Mouse (Mus musculus) limb, embryonic 15.5 days (tissue): ENCODE measurements around the gene Mical3. TPM values are rescaled to one million over a fixed set of nuclear protein-coding genes. Genes with fewer than 3 reads are reported as not detected.

Experiments used
- ATAC-seq: fragments of 200-750 bp; cut with Nextera tagmentation; 2 replicates; pipeline ENCODE4 v1.8.0; 2017; ENCODE audit warnings: low read depth, moderate TSS enrichment; ENCODE audit not compliant: insufficient number of reproducible peaks, low FRiP score, low TSS enrichment
- H3K27ac ChIP-seq: fragments of 300-500 bp; sonication (generic); 2 replicates; pipeline ENCODE4 v1.5.1; 2015; ENCODE audit warnings: moderate library complexity, mild to moderate bottlenecking, inconsistent platforms
- H3K27me3 ChIP-seq: fragments of 300-500 bp; sonication (generic); 2 replicates; pipeline ENCODE4 v1.6.1; 2015; ENCODE audit warnings: inconsistent platforms
- H3K36me3 ChIP-seq: fragments of 300-500 bp; sonication (generic); 2 replicates; pipeline ENCODE4 v1.6.1; 2015; ENCODE audit warnings: inconsistent platforms
- H3K4me1 ChIP-seq: fragments of 300-500 bp; sonication (generic); 2 replicates; pipeline ENCODE4 v1.6.1; 2015; ENCODE audit warnings: inconsistent platforms
- H3K4me2 ChIP-seq: fragments of 300-500 bp; sonication (generic); 2 replicates; pipeline ENCODE4 v1.6.1; 2015; ENCODE audit warnings: mild to moderate bottlenecking, inconsistent platforms
- H3K4me3 ChIP-seq: fragments of 300-500 bp; sonication (generic); 2 replicates; pipeline ENCODE4 v1.5.1; 2015; ENCODE audit warnings: mild to moderate bottlenecking, inconsistent platforms
- H3K9ac ChIP-seq: fragments of 300-500 bp; sonication (generic); 2 replicates; pipeline ENCODE4 v1.6.1; 2015; ENCODE audit warnings: inconsistent platforms
- H3K9me3 ChIP-seq: fragments of 300-500 bp; sonication (generic); 2 replicates; pipeline ENCODE4 v1.6.1; 2016; ENCODE audit warnings: inconsistent platforms
- WGBS: fragments of 180-500 bp; shearing (Covaris S2); methylation state at CpG from one replicate; pipeline ENCODE4 v1.1.7; 2015; 5-methylcytosine and 5-hydroxymethylcytosine counted together
- polyA plus RNA-seq: library from polyadenylated mRNA; unstranded; fragments of >200 nt; fragmentation: Nextera tagmentation; extraction: Ambion mirVana; gene quantifications from 2 replicates; pipeline ENCODE4 v1.2.1, GENCODE M21; 2015

The Mical3 gene
- polyA plus RNA-seq, 1 experiment from 2014 or later, result 9.7 TPM

DNA sequence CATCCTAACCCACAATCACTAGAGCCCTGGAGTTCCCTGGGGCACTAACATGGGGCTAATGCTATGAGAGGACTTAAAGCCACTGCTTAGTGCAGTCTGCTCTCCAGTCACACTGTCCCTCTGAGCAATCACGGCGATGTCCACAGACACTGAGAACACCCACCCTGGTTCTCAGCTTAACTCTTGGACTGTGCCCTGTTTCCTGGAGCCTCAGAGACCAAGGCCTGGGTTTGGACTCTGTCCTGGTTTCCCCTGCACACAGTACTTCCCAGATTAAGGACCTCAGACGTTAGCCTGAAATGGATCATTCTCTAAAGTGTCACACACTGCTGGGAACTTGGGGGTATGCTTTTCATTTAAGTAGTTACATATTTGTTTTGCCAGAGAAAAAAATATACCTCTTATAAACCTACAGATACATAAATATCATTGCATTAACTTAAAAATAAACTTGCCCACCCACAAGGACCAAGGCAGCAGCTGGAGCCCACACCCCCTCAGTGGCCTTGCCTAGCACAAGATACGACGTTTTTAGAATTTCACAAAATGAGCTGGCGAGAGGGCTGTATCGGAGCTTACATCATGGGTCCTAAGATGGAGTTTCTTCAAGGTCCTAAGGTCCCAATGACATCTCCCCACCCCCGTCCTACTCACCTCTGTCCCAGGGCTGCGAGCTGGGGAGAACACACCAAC is 170.3 kb downstream of the Mical3 start:
- H3K36me3 ChIP-seq, result peaks cover 40% of the 10 kb centered on the region
- no peaks in the 10 kb centered on the region for H3K9me3 ChIP-seq
- WGBS, result 84% methylated on average over 9 of the region's 9 CpGs
- H3K4me3 ChIP-seq, result no peak overlapping the region
- H3K27ac ChIP-seq, result no peak overlapping the region
- ATAC-seq, result no peak
- no peaks in the 10 kb centered on the region for H3K27me3 ChIP-seq
- no peak overlapping the region for H3K4me2 ChIP-seq
- H3K4me1 ChIP-seq, result no peaks in the 10 kb centered on the region
- no peak overlapping the region for H3K9ac ChIP-seq

DNA sequence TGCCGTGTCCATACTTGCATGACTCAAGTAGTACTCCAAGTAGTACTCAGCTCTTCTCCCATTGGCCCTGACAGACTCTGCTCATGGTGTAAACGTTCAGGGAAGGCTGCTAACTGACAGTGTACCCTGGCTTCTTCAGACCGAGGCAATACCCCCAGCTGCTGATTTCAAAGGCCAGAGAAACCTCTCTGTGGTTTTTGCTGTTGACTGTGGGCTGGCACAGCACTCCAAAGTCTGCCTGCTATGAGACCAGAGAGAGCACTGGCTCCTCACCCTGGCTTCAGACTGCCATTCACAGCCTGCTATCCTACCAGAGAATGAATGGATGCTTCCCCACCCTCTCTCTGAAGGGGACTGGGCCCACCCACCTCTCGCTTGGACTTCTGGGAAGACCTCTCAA is 173.5 kb downstream of the Mical3 start:
- WGBS, result 67% methylated on average over 4 of the region's 4 CpGs
- H3K27me3 ChIP-seq, result no peaks in the 10 kb centered on the region
- H3K9ac ChIP-seq, result no peak overlapping the region
- no peak for ATAC-seq
- H3K9me3 ChIP-seq, result no peaks in the 10 kb centered on the region
- H3K4me1 ChIP-seq, result no peaks in the 10 kb centered on the region
- peaks cover 42% of the 10 kb centered on the region for H3K36me3 ChIP-seq
- H3K27ac ChIP-seq, result no peak overlapping the region
- H3K4me3 ChIP-seq, result no peak overlapping the region
- no peak overlapping the region for H3K4me2 ChIP-seq

DNA sequence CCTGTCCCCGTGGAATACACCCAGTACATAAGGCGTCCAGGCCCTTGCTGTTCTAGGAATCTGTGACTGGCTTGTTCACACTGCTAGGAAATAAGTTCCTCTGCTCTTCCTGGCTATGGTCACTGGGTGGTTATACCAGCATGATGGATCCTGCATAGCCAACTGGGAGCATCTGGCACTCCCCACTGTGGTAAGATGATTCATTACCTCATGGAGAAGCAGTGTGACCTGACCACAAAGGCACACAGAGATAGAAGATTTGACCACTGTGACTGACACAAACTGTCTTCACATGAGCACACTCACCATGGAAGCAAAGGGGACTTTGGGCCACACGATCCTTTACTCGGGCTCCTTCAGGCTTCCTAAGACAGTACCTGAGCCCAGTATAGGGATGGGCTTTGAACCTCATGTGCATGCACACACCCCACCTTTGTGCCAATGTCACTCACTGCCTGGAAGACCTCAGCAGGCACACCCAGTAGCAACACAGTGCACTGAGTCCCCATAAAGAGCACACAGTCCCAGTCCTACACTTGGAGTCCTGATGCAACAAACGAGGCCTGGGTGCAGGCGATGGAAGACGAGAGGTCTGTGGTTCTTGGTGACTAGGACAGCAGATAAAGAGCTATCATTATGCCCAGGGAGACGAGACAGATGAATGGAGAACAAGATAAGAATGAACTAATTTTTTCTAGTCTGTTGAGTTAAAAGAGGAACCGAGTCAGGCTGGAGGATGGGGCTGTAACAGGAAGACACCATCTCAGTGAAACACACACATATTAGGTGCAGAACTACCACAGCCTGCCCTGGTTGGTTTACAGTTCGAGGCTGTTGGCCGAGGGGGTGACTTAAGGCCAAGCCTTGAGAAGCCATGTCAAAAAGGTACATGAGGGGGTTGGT is 174.3 kb downstream of the Mical3 start:
- Histone ChIP-seq H3K36me3 (peaks cover 42% of the 10 kb centered on the region), H3K27ac (no peak overlapping the region)
- no peak for ATAC-seq

DNA sequence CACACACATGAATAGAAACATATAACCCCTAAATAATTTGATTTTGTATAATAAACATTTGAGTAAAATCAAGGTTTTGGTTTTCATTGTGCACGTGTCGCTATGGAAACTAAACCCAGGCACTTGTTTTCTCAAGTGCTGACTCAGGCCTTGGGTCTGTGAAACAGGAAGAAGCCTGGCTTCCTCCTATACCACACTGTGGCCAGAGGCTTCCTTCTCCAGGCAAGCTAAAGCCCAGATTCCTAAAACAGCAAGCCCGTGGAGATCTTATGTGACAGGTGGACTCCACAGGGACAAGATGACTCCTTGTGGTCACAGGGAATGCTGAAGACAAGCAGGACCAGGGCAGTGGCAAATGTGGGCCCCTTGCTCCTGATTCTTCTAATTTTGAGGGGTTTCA is 175.6 kb downstream of the Mical3 start:
- Histone ChIP-seq H3K27me3 (no peaks in the 10 kb centered on the region), H3K9me3 (no peaks in the 10 kb centered on the region), H3K4me2 (no peak overlapping the region), H3K4me3 (no peak overlapping the region), H3K27ac (no peak overlapping the region), H3K4me1 (no peaks in the 10 kb centered on the region), H3K9ac (no peak overlapping the region), H3K36me3 (peaks cover 34% of the 10 kb centered on the region)
- 70% methylated on average over 3 of the region's 3 CpGs for WGBS
- no peak for ATAC-seq

More for the DNA sequence above, 174.3 kb downstream of the Mical3 start:
- H3K4me3 ChIP-seq, result no peak overlapping the region
- no peaks in the 10 kb centered on the region for H3K9me3 ChIP-seq
- WGBS, result 88% methylated on average over 11 of the region's 11 CpGs
- H3K4me1 ChIP-seq, result no peaks in the 10 kb centered on the region
- H3K9ac ChIP-seq, result no peak overlapping the region
- no peak overlapping the region for H3K4me2 ChIP-seq
- no peaks in the 10 kb centered on the region for H3K27me3 ChIP-seq

DNA sequence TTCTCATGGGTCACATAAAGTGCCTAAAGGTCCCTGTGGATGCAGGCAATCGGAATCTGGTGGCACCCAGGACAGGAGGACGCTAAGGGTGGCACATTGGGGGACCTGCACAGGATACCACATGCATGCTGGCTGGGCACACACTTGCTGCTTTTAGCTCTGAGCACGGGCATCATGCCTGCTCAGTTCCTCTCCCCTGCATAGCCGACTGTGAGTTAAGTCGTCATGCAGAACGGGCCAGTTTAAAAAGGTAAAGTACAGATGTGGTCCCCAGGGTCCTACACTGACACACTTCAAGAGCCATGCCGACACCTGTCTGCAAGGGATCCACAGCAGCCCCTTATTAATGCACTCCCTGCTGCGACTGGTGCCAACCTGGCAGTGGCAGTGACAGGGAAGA is 176.6 kb downstream of the Mical3 start:
- Histone ChIP-seq H3K4me2 (no peak overlapping the region), H3K27ac (no peak overlapping the region), H3K4me3 (no peak overlapping the region), H3K36me3 (peaks cover 32% of the 10 kb centered on the region), H3K9me3 (no peaks in the 10 kb centered on the region), H3K4me1 (no peaks in the 10 kb centered on the region), H3K9ac (no peak overlapping the region), H3K27me3 (no peaks in the 10 kb centered on the region)
- WGBS, result 80% methylated on average over 8 of the region's 8 CpGs
- no peak for ATAC-seq

DNA sequence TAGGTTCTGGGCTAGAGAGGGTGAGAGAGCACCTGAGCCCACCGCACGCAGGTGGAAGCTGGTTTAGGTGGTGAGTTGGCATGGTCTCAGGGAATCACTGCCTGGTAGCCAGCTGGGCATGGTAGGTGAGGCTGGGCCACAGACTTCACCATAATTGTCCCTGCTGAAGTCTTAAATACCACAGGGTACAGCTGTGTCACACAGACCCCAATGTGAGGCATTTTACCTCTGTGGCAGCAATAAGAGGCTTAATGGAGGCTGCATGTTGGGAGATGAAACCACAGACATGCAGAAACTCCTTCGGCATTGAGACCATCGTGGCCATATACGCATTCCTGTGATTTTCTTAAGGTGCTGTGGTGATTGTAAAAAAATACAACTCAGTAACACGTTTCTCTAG is 178.3 kb downstream of the Mical3 start:
- H3K4me3 ChIP-seq, result no peak overlapping the region
- H3K4me2 ChIP-seq, result no peak overlapping the region
- ATAC-seq, result no peak
- no peak overlapping the region for H3K9ac ChIP-seq
- H3K27ac ChIP-seq, result no peak overlapping the region
- no peaks in the 10 kb centered on the region for H3K9me3 ChIP-seq
- peaks cover 16% of the 10 kb centered on the region for H3K36me3 ChIP-seq
- no peaks in the 10 kb centered on the region for H3K4me1 ChIP-seq
- WGBS, result 86% methylated on average over 6 of the region's 6 CpGs
- H3K27me3 ChIP-seq, result no peaks in the 10 kb centered on the region

DNA sequence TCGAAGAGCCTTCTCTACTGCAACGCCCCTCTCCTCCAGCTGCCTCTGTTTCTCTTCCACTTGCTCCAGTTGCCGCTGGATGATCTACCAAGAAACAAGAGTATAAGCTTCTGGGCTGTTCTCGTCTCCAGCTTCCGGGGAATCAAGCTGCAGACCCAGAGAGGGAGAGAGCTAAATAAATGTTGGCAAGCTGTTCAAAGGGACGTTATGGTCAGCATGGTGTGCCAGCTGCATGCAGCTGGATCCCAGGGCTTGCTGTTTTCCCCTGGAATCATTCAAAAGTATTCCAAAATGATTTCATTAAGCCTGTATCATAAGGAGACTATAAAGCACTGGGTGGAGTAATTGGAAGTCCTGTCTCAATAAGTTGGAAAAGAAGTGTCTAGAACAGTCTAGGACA is 179.5 kb downstream of the Mical3 start:
- Histone ChIP-seq H3K4me3 (no peak overlapping the region), H3K9me3 (no peaks in the 10 kb centered on the region), H3K4me2 (no peak overlapping the region), H3K9ac (no peak overlapping the region), H3K27ac (no peak overlapping the region), H3K36me3 (peaks cover 17% of the 10 kb centered on the region), H3K27me3 (no peaks in the 10 kb centered on the region), H3K4me1 (no peaks in the 10 kb centered on the region)
- ATAC-seq, result no peak
- 79% methylated on average over 6 of the region's 6 CpGs for WGBS

DNA sequence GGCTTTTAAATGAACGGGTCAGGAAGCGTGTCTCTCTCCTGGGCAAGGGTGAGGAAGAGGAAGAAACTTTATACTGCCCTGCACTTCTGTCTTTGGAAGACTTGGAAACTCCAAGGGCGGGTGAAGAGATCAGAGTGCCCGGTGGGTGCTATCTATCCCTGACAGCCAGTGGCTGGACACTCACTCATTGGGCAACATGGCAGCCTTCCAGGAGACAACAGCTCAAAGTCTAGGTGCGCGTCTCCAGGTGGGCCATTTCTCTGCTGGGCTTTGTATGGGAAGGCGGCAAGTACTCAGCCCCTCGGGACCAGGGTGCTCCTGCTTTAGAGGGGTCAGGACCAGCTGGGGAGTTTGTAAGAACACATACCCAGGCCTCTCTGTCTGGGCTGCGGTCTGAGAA is 185.3 kb downstream of the Mical3 start:
- 92% methylated on average over 9 of the region's 9 CpGs for WGBS
- no peak overlapping the region for H3K9ac ChIP-seq
- H3K4me1 ChIP-seq, result no peaks in the 10 kb centered on the region
- peaks cover 20% of the 10 kb centered on the region; the same call in 1 of the 2 replicates for H3K36me3 ChIP-seq
- H3K9me3 ChIP-seq, result no peaks in the 10 kb centered on the region
- no peak for ATAC-seq
- no peak overlapping the region for H3K27ac ChIP-seq
- no peak overlapping the region for H3K4me2 ChIP-seq
- no peak overlapping the region for H3K4me3 ChIP-seq
- H3K27me3 ChIP-seq, result no peaks in the 10 kb centered on the region

DNA sequence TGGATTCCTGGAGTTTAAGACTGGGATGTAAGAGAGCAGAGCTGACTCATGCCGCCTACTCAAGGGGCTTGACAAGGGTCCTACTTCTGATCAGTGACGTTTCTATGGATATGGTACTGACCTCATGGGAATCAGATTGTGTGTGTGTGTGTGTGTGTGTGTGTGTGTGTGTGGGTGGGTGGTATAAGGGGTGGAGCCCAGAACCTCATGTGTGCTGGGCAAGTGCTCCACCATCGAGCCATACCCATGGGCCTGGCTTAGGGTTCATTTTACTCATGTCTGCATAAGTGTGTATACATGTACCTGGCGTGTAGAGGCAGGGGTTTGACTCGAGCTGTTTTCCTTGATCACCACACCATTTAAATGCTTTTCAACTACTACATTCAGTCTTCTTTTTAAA is 186.8 kb downstream of the Mical3 start:
- no peaks in the 10 kb centered on the region for H3K27me3 ChIP-seq
- H3K36me3 ChIP-seq, result peaks cover 20% of the 10 kb centered on the region; the same call in 1 of the 2 replicates
- no peak overlapping the region for H3K9ac ChIP-seq
- 84% methylated on average over 5 of the region's 5 CpGs for WGBS
- H3K4me2 ChIP-seq, result no peak overlapping the region
- no peak overlapping the region for H3K4me3 ChIP-seq
- no peak for ATAC-seq
- H3K27ac ChIP-seq, result no peak overlapping the region
- H3K9me3 ChIP-seq, result no peaks in the 10 kb centered on the region
- H3K4me1 ChIP-seq, result no peaks in the 10 kb centered on the region

DNA sequence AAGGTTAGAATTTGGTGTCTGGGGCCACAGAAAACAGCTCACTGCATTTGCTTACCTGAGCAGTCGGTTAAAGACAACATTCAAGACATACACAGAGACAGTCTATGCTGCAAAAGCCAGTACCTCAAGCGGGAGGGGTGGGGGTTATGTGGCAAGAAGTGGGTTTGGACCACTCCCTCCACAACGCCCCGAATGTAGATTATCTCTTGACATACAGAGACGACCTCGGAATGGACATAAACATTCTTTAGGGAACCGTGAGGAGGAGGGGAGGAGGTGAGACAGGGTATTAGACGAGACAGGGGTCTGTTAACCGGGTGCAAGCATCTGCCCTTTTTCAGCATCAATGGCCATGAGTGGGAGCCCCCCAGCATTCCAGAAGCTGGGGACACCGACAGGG is 187.2 kb downstream of the Mical3 start:
- no peaks in the 10 kb centered on the region for H3K4me1 ChIP-seq
- H3K36me3 ChIP-seq, result peaks cover 20% of the 10 kb centered on the region; the same call in 1 of the 2 replicates
- H3K4me3 ChIP-seq, result no peak overlapping the region
- H3K4me2 ChIP-seq, result no peak overlapping the region
- H3K9me3 ChIP-seq, result no peaks in the 10 kb centered on the region
- no peak overlapping the region for H3K9ac ChIP-seq
- WGBS, result 76% methylated on average over 10 of the region's 10 CpGs
- H3K27me3 ChIP-seq, result no peaks in the 10 kb centered on the region
- ATAC-seq, result no peak
- no peak overlapping the region for H3K27ac ChIP-seq

DNA sequence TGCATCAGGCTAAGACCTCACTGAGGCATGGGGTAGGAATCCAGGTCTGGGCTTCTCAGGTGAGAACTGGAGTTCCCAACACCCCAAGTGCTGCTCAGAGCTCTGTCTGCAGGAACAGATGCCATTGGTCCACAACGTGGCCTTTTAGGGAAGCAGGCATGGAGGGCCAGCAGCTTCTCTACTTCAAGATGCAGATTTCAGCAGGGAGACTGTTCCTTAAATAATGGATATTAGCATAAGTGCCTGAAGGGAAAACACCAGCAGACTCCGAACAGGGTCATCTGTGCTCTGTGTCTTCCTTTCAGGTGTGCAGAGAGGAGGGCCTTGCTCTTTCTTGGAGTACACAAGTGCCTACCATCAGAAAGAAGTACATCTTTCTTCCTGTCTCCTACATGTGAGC is 187.7 kb downstream of the Mical3 start:
- Histone ChIP-seq H3K4me3 (no peak overlapping the region), H3K9ac (no peak overlapping the region), H3K4me1 (no peaks in the 10 kb centered on the region), H3K4me2 (no peak overlapping the region), H3K27me3 (no peaks in the 10 kb centered on the region), H3K27ac (no peak overlapping the region), H3K9me3 (no peaks in the 10 kb centered on the region), H3K36me3 (peaks cover 20% of the 10 kb centered on the region; the same call in 1 of the 2 replicates)
- no peak for ATAC-seq
- 74% methylated on average over 2 of the region's 2 CpGs for WGBS

DNA sequence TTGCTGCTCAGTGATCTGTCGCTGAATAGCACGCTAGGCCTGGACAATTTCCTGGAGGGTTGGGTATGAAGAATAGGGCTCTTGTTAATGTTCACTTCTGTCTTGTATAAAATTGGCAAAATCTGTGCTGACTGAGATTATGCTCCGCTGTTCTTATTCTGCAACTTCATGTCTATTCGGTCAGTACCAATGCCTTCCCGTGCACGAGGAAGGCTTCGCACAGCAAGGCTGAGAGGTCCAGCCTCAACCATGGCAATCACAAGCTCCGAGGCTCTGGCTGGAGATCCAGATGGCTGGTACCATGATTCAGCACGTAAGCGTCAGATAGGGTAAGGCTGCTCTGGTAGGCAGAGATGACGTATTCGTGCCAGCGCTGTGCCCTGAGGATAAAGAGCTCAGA is 189.2 kb downstream of the Mical3 start:
- Histone ChIP-seq H3K4me2 (no peak overlapping the region), H3K4me3 (no peak overlapping the region), H3K4me1 (no peaks in the 10 kb centered on the region), H3K9me3 (no peaks in the 10 kb centered on the region), H3K27me3 (no peaks in the 10 kb centered on the region), H3K36me3 (peaks cover 12% of the 10 kb centered on the region; the same call in 1 of the 2 replicates), H3K27ac (no peak overlapping the region), H3K9ac (no peak overlapping the region)
- ATAC-seq, result no peak
- WGBS, result 91% methylated on average over 13 of the region's 13 CpGs
